Mouse (Mus musculus) testis, adult 2 months (tissue): Measurements from ENCODE around the gene Pde4a. TPM values are rescaled to one million over a fixed set of nuclear protein-coding genes. Genes with fewer than 3 reads are reported as not detected.

ENCODE experiments used
- H3K27ac ChIP-seq: fragments of 200-500 bp; 2 replicates; pipeline ENCODE4 v1.5.1; 2012; ENCODE audit warnings: low read depth, low read length; ENCODE audit not compliant: control insufficient read depth, insufficient read depth
- H3K27me3 ChIP-seq: fragments of 200-500 bp; 2 replicates; pipeline ENCODE4 v1.6.1; 2012; ENCODE audit warnings: mild to moderate bottlenecking, low read length, moderate library complexity; ENCODE audit not compliant: control insufficient read depth, insufficient read depth
- H3K36me3 ChIP-seq: fragments of 200-500 bp; 2 replicates; pipeline ENCODE4 v1.6.1; 2012; ENCODE audit warnings: mild to moderate bottlenecking, low read length; ENCODE audit not compliant: control insufficient read depth, insufficient read depth
- H3K4me1 ChIP-seq: fragments of 200-500 bp; 2 replicates; pipeline ENCODE4 v1.6.1; 2012; ENCODE audit warnings: low read length; ENCODE audit not compliant: control insufficient read depth, insufficient read depth
- H3K4me3 ChIP-seq: fragments of 200-500 bp; 2 replicates; pipeline ENCODE4 v1.5.1; 2012; ENCODE audit warnings: low read depth, mild to moderate bottlenecking, low read length, moderate library complexity, mixed read lengths; ENCODE audit not compliant: control insufficient read depth
- CTCF ChIP-seq: fragments of 200-500 bp; IDR thresholded peaks from 2 replicates; pipeline ENCODE4 v1.5.1; 2012; ENCODE audit warnings: low read depth, mild to moderate bottlenecking, inconsistent platforms, low read length, moderate library complexity; ENCODE audit not compliant: control insufficient read depth, insufficient read depth, insufficient replicate concordance
- POLR2A ChIP-seq: fragments of 200-500 bp; IDR thresholded peaks from 2 replicates; pipeline ENCODE4 v1.6.1; 2012; ENCODE audit warnings: low read depth, mild to moderate bottlenecking, inconsistent platforms, low read length, moderate library complexity; ENCODE audit not compliant: control insufficient read depth
- polyA plus RNA-seq: library from polyadenylated mRNA; depleted of rRNA; stranded (reverse); fragments of >200 nt; gene quantifications from 2 replicates; pipeline ENCODE4 v1.2.3, GENCODE M21; 2012

The Pde4a gene
- polyA plus RNA-seq, 1 experiment, result 82.0 TPM

GRCm38 (mm10) chr9:21137229-21137628 is 28.3 kb upstream of the Pde4a start:
- no peak overlapping the region for H3K4me3 ChIP-seq
- no peaks in the 10 kb centered on the region for H3K4me1 ChIP-seq
- no peak overlapping the region for H3K27ac ChIP-seq
- peaks cover 3% of the 10 kb centered on the region for H3K36me3 ChIP-seq
- no peak for TF ChIP-seq POLR2A
- 0 out of 2 replicates have a peak, but pooled peaks have one; percentile 10 for TF ChIP-seq CTCF
- H3K27me3 ChIP-seq, result no peaks in the 10 kb centered on the region

- TF ChIP-seq CTCF (no peak), POLR2A (no peak)
- Histone ChIP-seq H3K27ac (no peak overlapping the region), H3K4me3 (no peak overlapping the region), H3K36me3 (peaks cover 3% of the 10 kb centered on the region), H3K4me1 (no peaks in the 10 kb centered on the region), H3K27me3 (no peaks in the 10 kb centered on the region)
These were observed 27.1 kb upstream of the Pde4a start for GRCm38 (mm10) chr9:21138386-21138785.

- TF ChIP-seq POLR2A (no peak), CTCF (no peak)
- Histone ChIP-seq H3K36me3 (peaks cover 3% of the 10 kb centered on the region), H3K4me3 (no peak overlapping the region), H3K4me1 (no peaks in the 10 kb centered on the region), H3K27me3 (no peaks in the 10 kb centered on the region), H3K27ac (no peak overlapping the region)
These were observed 23.6 kb upstream of the Pde4a start for GRCm38 (mm10) chr9:21141922-21142321.

GRCm38 (mm10) chr9:21144361-21144760 is 21.2 kb upstream of the Pde4a start:
- H3K36me3 ChIP-seq, result peaks cover 3% of the 10 kb centered on the region
- H3K27ac ChIP-seq, result no peak overlapping the region
- peaks cover 5% of the 10 kb centered on the region for H3K4me1 ChIP-seq
- TF ChIP-seq CTCF, result no peak
- no peak for TF ChIP-seq POLR2A
- H3K27me3 ChIP-seq, result no peaks in the 10 kb centered on the region
- no peak overlapping the region for H3K4me3 ChIP-seq

- no peak for TF ChIP-seq POLR2A
- no peak for TF ChIP-seq CTCF
- H3K36me3 ChIP-seq, result peaks cover 3% of the 10 kb centered on the region
- H3K4me3 ChIP-seq, result no peak overlapping the region
- H3K27ac ChIP-seq, result no peak overlapping the region
- H3K27me3 ChIP-seq, result no peaks in the 10 kb centered on the region
- H3K4me1 ChIP-seq, result peaks cover 7% of the 10 kb centered on the region
These were observed 20.1 kb upstream of the Pde4a start for GRCm38 (mm10) chr9:21145431-21145830.

- H3K36me3 ChIP-seq, result peaks cover 3% of the 10 kb centered on the region
- H3K27ac ChIP-seq, result no peak overlapping the region
- TF ChIP-seq CTCF (no peak), POLR2A (no peak)
- peaks cover 7% of the 10 kb centered on the region for H3K4me1 ChIP-seq
- no peaks in the 10 kb centered on the region for H3K27me3 ChIP-seq
- H3K4me3 ChIP-seq, result no peak overlapping the region
These were observed 18.8 kb upstream of the Pde4a start for GRCm38 (mm10) chr9:21146722-21147121.

- H3K27ac ChIP-seq, result no peak overlapping the region
- no peaks in the 10 kb centered on the region for H3K36me3 ChIP-seq
- TF ChIP-seq POLR2A (no peak), CTCF (no peak)
- H3K27me3 ChIP-seq, result no peaks in the 10 kb centered on the region
- H3K4me3 ChIP-seq, result no peak overlapping the region
- H3K4me1 ChIP-seq, result peaks cover 22% of the 10 kb centered on the region
These were observed 17.1 kb upstream of the Pde4a start for GRCm38 (mm10) chr9:21148427-21148826.
